Mouse (Mus musculus): ENCODE measurements at regions not wholly inside any gene's neighbourhood (a gene's known extent, or its start where the extent isn't known, plus 50 kb on each side); places are given as distances from the start of the nearest gene placed in this dataset.

- peak; percentile 65 for DNase-seq (ENCODE audit: extremely low spot score, low spot score)
Observed at GRCm38 (mm10) chr4:131270192-131270591, 326.0 kb downstream of the Matn1 start.

GRCm38 (mm10) chr4:131272060-131272459 is 327.9 kb downstream of the Matn1 start:
- no peak for DNase-seq (ENCODE audit: extremely low spot score, low spot score)

GRCm38 (mm10) chr4:131293560-131293959 is 349.4 kb downstream of the Matn1 start:
- no peak for DNase-seq (ENCODE audit: extremely low spot score, low spot score)

- no peak for DNase-seq (ENCODE audit: extremely low spot score, low spot score)
Observed at GRCm38 (mm10) chr4:131298011-131298674, 354.0 kb downstream of the Matn1 start.

GRCm38 (mm10) chr4:131303936-131304335 is 359.8 kb downstream of the Matn1 start:
- no peak for DNase-seq (ENCODE audit: extremely low spot score, low spot score)

- DNase-seq (ENCODE audit: extremely low spot score, low spot score) = no peak
Observed at GRCm38 (mm10) chr4:131304361-131304777, 360.2 kb downstream of the Matn1 start.

GRCm38 (mm10) chr4:131314231-131314630 is 370.0 kb downstream of the Matn1 start:
- no peak for DNase-seq (ENCODE audit: extremely low spot score, low spot score)

GRCm38 (mm10) chr4:131316041-131316440 is 371.9 kb downstream of the Matn1 start:
- no peak for DNase-seq (ENCODE audit: extremely low spot score, low spot score)

GRCm38 (mm10) chr4:131322323-131322722 is 378.1 kb downstream of the Matn1 start:
- no peak for DNase-seq (ENCODE audit: extremely low spot score, low spot score)

- DNase-seq (ENCODE audit: extremely low spot score, low spot score) = no peak
Observed at GRCm38 (mm10) chr4:131324486-131324885, 380.3 kb downstream of the Matn1 start.

GRCm38 (mm10) chr4:131325200-131325599 is 381.0 kb downstream of the Matn1 start:
- DNase-seq (ENCODE audit: extremely low spot score, low spot score) = no peak

GRCm38 (mm10) chr4:131325609-131326008 is 381.4 kb downstream of the Matn1 start:
- DNase-seq (ENCODE audit: extremely low spot score, low spot score) = no peak

GRCm38 (mm10) chr4:131329398-131329797 is 385.2 kb downstream of the Matn1 start:
- DNase-seq (ENCODE audit: extremely low spot score, low spot score) = no peak

- DNase-seq (ENCODE audit: extremely low spot score, low spot score) = no peak
Observed at GRCm38 (mm10) chr4:131331646-131332045, 387.5 kb downstream of the Matn1 start.

GRCm38 (mm10) chr4:131336801-131337200 is 392.6 kb downstream of the Matn1 start:
- no peak for DNase-seq (ENCODE audit: extremely low spot score, low spot score)

- DNase-seq (ENCODE audit: extremely low spot score, low spot score) = no peak
Observed at GRCm38 (mm10) chr4:131340993-131341695, 397.0 kb downstream of the Matn1 start.

GRCm38 (mm10) chr4:131346727-131347126 is 402.5 kb downstream of the Matn1 start:
- DNase-seq (ENCODE audit: extremely low spot score, low spot score) = no peak

GRCm38 (mm10) chr4:131350268-131350667 is 406.1 kb downstream of the Matn1 start:
- DNase-seq (ENCODE audit: extremely low spot score, low spot score) = no peak

GRCm38 (mm10) chr4:131354908-131355307 is 410.7 kb downstream of the Matn1 start:
- no peak for DNase-seq (ENCODE audit: extremely low spot score, low spot score)

GRCm38 (mm10) chr4:131355526-131355991 is 411.4 kb downstream of the Matn1 start:
- no peak for DNase-seq (ENCODE audit: extremely low spot score, low spot score)

- DNase-seq (ENCODE audit: extremely low spot score, low spot score) = no peak
Observed at GRCm38 (mm10) chr4:131356316-131356715, 412.1 kb downstream of the Matn1 start.

- no peak for DNase-seq (ENCODE audit: extremely low spot score, low spot score)
Observed at GRCm38 (mm10) chr4:131363030-131363429, 418.8 kb downstream of the Matn1 start.
